Comparison of ENCODE assay signal across 8 mouse cellular contexts in the genomic region with DNA sequence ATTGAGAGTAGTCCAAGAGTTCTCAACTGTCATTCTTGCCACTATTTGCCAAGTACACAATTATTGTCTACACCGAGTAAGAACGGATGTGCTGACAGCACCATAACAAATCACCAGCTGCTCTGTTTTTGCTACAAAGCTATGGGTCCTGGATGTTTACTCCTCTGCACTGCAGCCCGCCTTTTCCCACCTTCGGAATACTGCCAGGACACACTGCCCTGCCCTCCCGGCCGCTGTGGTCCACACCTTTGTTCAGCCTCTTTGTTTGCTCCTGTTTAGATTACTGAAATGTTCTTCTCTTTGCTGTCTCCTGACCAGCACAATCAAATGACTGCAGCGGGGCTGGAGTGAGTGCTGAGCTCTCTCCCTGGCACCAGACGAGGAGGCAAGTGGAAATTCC. TPM values are rescaled to one million over a fixed set of nuclear protein-coding genes. Genes with fewer than 3 reads are reported as not detected.
DNase-seq lines count a peak whose midpoint lies in the region; ATAC-seq lines count a peak whose summit lies in the region.

No protein-coding gene starts in this region.

- intact Hi-C loops in gastrocnemius, postnatal 14 days (cut with DNase I; ENCODE audit: low total_unique reads): no loop called here
- intact Hi-C loops in left cerebral cortex, postnatal 25 days (cut with DNase I): no loop called here

- no peaks in the 10 kb centered on the region for H3K4me1 ChIP-seq in forebrain, embryonic 16.5 days (replicated peaks; ENCODE audit: control insufficient read depth, insufficient read depth, low read length)

- H3K9ac ChIP-seq in forebrain, embryonic 16.5 days (replicated peaks; ENCODE audit: low read depth, low read length): no peak overlapping the region

- DNase-seq in gastrocnemius, postnatal 14 days: peak; percentile 13
- no peak for DNase-seq in gastrocnemius, adult 18-20 months (ENCODE audit: low spot score)
- DNase-seq in kidney, adult 11 months: peak; percentile 48
- peak; percentile 69 for DNase-seq in lung, postnatal 14 days
- no peak for DNase-seq in left cerebral cortex, postnatal 25 days (ENCODE audit: low spot score in 2 of 2)
- no peak for DNase-seq in cerebellum, adult 9-11 months

- peak overlapping the region; percentile 73 for H3K27ac ChIP-seq in forebrain, embryonic 16.5 days (ENCODE audit: low read length)

- H3K36me3 ChIP-seq in forebrain, embryonic 16.5 days (ENCODE audit: control insufficient read depth, insufficient read depth): peaks cover 10% of the 10 kb centered on the region

- ATAC-seq in forebrain, embryonic 16.5 days: peak; percentile 43; the same call in 1 of the 2 replicates
- ATAC-seq in granulocyte monocyte progenitor cell, adult 5-6 weeks (replicated peaks; ENCODE audit: poor library complexity, severe bottlenecking): no peak

- no peak overlapping the region for H3K4me2 ChIP-seq in forebrain, embryonic 16.5 days (ENCODE audit: low read length)

- H3K9me3 ChIP-seq in forebrain, embryonic 16.5 days (ENCODE audit: control insufficient read depth, low read length): no peaks in the 10 kb centered on the region

- no peak overlapping the region for H3K4me3 ChIP-seq in forebrain, embryonic 16.5 days (replicated peaks; ENCODE audit: low read length)

- WGBS in forebrain, embryonic 16.5 days: 45% methylated on average over 8 of the region's 8 CpGs

- H3K27me3 ChIP-seq in forebrain, embryonic 16.5 days (replicated peaks; ENCODE audit: control insufficient read depth, insufficient read depth, low read length): no peaks in the 10 kb centered on the region

RNA-seq across cellular contexts. Expression of a gene that starts 57.2 kb away (rescaled TPM):
- 10 to 100 TPM; 10.5 to 47.4 TPM for total RNA-seq in gastrocnemius, postnatal 14 days (2021)
- total RNA-seq in gastrocnemius, adult 18-20 months (2021): 100 to 1,000 TPM in 1 of 2 experiments, 10 to 100 TPM in 1; 50.6 to 108 TPM
- polyA plus RNA-seq in forebrain, embryonic 16.5 days (2015; fragmentation: Nextera tagmentation; extraction: Ambion mirVana): 4.6 and 11.3 TPM in 2 replicates
- total RNA-seq in granulocyte monocyte progenitor cell, adult 5-6 weeks (2014; fragmentation: Nextera tagmentation): not detected in 2 replicates
- not detected in 2 replicates for total RNA-seq in granulocyte monocyte progenitor cell, adult 5-6 weeks (2017)
- total RNA-seq in left cerebral cortex, postnatal 25 days (2021): 1 to 10 TPM; 9.6 to 9.8 TPM

Comparison
In these comparisons a context has a peak if more than half of its experiments do, and no peak if none do; other contexts are left out.
1. DNase-seq: peak in gastrocnemius, postnatal 14 days (single experiment), kidney, adult 11 months (single experiment) and lung, postnatal 14 days (single experiment); none in gastrocnemius, adult 18-20 months (single experiment), left cerebral cortex, postnatal 25 days (0 of 2) and cerebellum, adult 9-11 months (single experiment).
2. RNA of a gene that starts 57.2 kb away (total RNA-seq): 50.6 to 108 TPM in gastrocnemius, adult 18-20 months, 10.5 to 47.4 TPM in gastrocnemius, postnatal 14 days and 9.6 to 9.8 TPM in left cerebral cortex, postnatal 25 days; not detected in granulocyte monocyte progenitor cell, adult 5-6 weeks; every median in the first group is over 10 times any median in the second.